Mouse (Mus musculus) MEL (cell line): ENCODE data around the gene Fcrl6.

Source experiments
- CHD2 ChIP-seq: IDR thresholded peaks from 2 replicates; pipeline ENCODE4 v1.6.1; 2011; ENCODE audit warnings: low read length, improper control_type of control experiment
- CTCF ChIP-seq, 3 experiments: IDR thresholded peaks in 2 of 3; conservative IDR thresholded peaks in 1 of 3; 2 replicates each; pipeline ENCODE4 v1.5.1; 2011 to 2012; ENCODE audit warnings: low read length in 3 of 3, low read depth in 2 of 3, mild to moderate bottlenecking in 2 of 3, improper control_type of control experiment in 1 of 3, inconsistent platforms in 1 of 3, mixed read lengths in 1 of 3, moderate library complexity in 1 of 3; ENCODE audit not compliant: control insufficient read depth in 1 of 3, insufficient read depth in 1 of 3, poor library complexity in 1 of 3, severe bottlenecking in 1 of 3
- E2F4 ChIP-seq: IDR thresholded peaks from 2 replicates; pipeline ENCODE4 v1.6.1; 2011; ENCODE audit warnings: low read depth, low read length, improper control_type of control experiment, borderline replicate concordance
- ETS1 ChIP-seq: IDR thresholded peaks from 2 replicates; pipeline ENCODE4 v1.6.1; 2012; ENCODE audit warnings: low read depth, mild to moderate bottlenecking, inconsistent platforms, low read length, improper control_type of control experiment, moderate library complexity
- MYC ChIP-seq: IDR thresholded peaks from 2 replicates; pipeline ENCODE4 v1.6.1; 2011; ENCODE audit warnings: low read depth, mild to moderate bottlenecking, low read length, improper control_type of control experiment, moderate library complexity
- POLR2AphosphoS5 ChIP-seq: IDR thresholded peaks from 2 replicates; pipeline ENCODE4 v1.6.1; 2012; ENCODE audit warnings: low read depth, borderline replicate concordance, mild to moderate bottlenecking, inconsistent platforms, low read length, moderate library complexity, mixed read lengths
- USF1 ChIP-seq: IDR thresholded peaks from 2 replicates; pipeline ENCODE4 v1.6.1; 2014; ENCODE audit warnings: low read depth, mild to moderate bottlenecking, inconsistent platforms, low read length, improper control_type of control experiment, moderate library complexity

- TF ChIP-seq USF1 (no peak), POLR2AphosphoS5 (no peak), E2F4 (no peak), MYC (no peak), ETS1 (no peak), CTCF (IDR thresholded peaks at IDR 0.05 in 2 of 3, conservative IDR thresholded peaks at IDR 0.05 in 1 of 3; ENCODE audit: control insufficient read depth in 1 of 3, insufficient read depth in 1 of 3, low read depth in 2 of 3, low read length in 3 of 3, poor library complexity in 1 of 3, severe bottlenecking in 1 of 3) (no peak), CHD2 (no peak)
Observed at GRCm38 (mm10) chr1:172563465-172563828, 38.9 kb downstream of the Fcrl6 start.
